Mouse (Mus musculus) kidney, postnatal 14 days (tissue): ENCODE results near the gene Greb1.

Experiments
- DNase-seq: peaks from one replicate; pipeline ENCODE4 v3.0.0; 2022; ENCODE audit warnings: mixed read lengths

Gene Greb1

DNA sequence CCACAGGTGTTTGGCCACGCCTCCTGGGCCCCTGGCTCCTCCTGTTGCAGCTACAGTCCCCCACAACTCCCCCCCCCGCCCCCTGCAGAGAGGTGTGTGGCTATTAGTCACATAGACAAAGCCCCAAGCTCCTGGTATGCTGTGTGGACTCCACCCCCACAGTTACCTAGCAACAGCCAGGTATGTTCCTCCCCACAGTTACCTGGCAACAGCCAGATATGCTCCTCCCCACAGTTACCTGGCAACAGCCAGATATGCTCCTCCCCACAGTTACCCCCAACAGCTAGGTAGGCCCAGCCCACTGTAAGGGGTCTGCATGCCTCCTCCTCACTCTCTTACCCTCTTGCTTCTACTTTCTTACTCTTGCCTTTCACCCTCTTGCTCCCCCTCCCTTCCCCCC lies 135.7 kb downstream of the Greb1 start:
- DNase-seq = no peak

- no peak for DNase-seq
Observed at GRCm38 (mm10) chr12:16662955-16663585, 137.6 kb downstream of the Greb1 start.

DNA sequence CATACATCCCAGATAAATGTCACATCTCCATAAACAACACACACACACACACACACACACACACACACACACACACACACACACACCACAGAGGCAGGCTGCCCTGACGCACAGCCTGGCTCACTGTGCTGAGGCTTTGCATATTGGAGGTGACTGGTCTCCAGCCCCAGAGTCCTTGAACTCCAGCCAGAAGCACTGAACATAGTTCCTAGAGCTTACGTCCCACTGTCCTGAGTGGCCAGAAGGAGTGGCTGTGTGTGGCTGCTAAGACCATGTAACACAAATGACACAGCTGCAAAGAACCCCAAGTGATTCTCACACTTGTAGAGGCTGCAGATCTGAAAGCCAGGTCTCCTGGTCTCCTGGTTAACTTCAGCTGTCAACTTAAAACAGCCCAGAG lies 138.8 kb downstream of the Greb1 start:
- no peak for DNase-seq

GRCm38 (mm10) chr12:16661459-16661858 lies 139.2 kb downstream of the Greb1 start:
- DNase-seq = no peak

GRCm38 (mm10) chr12:16656906-16657875 lies 143.5 kb downstream of the Greb1 start:
- DNase-seq = no peak

DNA sequence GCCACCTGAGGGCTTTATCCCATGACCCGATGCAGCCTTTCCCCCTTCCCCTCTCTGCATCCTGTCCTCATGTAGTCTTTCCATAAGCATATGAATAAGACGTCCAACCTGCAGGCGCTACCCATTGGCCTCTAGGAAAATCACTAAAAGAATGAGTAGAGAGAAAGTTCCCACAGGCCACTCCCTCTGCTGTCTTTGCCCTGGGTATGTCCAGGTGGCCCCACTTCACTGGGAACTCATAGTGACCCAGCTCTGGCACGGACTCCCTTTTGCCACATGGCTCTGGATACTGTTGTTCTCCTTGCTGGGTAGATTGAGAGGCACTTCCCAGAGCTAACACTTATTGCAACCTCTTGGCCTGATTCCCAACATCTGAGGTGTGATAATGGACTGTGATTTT lies 145.1 kb downstream of the Greb1 start:
- no peak for DNase-seq

GRCm38 (mm10) chr12:16653332-16654093 lies 147.2 kb downstream of the Greb1 start, which contains the start of gene Ntsr2:
TSS of gene Ntsr2 (plus strand) at chr12:16653382.
- DNase-seq = peak; percentile 85

DNA sequence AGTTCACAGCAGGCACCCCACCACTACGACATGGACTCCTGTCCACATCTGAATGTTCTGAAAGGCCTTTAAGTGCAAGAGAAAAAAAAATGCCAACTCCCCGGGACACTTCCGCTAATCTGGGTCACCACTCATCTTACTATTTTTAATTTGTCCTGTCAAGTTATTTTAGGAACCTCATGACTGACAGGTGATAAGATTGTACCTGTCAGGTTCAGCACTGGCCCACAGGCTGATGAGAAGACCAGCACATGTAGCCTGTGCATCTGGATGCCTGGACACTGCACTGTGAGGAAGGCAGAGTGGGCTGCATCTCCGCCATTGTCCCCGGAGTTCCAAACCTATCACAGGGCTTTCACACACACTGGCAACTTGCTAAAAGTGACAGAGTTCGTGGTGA lies 150.9 kb downstream of the Greb1 start:
- DNase-seq = no peak

- DNase-seq = no peak
Observed at GRCm38 (mm10) chr12:16648273-16648672, 152.4 kb downstream of the Greb1 start.

GRCm38 (mm10) chr12:16646780-16647409 lies 153.8 kb downstream of the Greb1 start:
- no peak for DNase-seq

- DNase-seq = no peak
Observed at GRCm38 (mm10) chr12:16644698-16645097, 156.0 kb downstream of the Greb1 start.

- no peak for DNase-seq
Observed at GRCm38 (mm10) chr12:16643508-16644345, 157.0 kb downstream of the Greb1 start.

GRCm38 (mm10) chr12:16642000-16642399 lies 158.7 kb downstream of the Greb1 start:
- no peak for DNase-seq

DNA sequence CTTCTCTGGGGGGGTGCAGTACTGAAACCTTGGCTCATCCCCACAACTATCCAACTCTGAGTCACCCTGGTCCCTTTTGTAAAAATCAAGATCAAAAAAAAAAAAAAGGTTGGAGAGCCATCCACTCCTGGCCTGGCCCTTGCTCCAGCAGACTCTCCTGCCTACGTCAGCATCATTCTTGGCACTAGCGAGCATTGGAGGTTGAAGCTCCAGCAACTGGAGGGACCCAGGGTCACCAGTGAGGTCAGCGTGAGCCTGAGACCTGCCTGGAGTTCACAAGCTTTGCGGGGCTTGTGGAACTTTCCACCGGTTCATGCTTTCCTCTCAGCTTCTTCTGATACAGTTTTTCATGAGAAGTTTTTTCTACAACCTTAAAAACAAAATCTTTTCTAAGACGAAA lies 160.6 kb downstream of the Greb1 start:
- no peak for DNase-seq

DNA sequence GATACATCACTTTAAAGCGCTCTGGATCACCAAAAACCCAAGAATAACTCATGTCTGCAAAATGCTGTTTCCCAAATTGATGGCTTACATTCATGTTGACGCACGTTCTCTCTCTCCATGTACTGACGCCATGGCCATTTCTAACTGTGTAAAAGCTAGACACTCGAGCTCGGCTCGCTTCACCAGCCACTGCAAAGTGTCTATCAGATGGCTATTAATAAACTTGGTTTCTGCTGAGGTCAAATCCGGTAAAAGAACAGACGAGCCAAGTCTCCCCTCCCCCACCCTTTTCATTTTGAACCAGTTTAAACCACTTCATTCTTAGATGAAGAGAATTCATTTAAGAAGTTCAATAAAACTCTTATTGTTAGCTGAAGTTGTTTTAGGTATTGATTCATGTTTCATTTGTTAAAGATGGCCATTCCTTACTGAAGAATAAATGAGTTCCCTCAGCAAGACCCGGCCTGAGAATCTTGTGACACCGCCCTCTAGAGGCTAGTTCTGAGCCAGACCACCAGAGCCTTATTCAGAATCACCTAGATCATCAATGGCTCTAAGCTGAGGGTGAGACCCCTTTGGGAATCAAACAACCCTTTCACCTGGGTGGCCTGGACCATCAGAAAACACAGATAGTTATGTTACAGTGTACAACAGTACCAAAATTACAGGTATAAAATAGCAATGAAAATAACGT lies 161.5 kb downstream of the Greb1 start:
- DNase-seq = no peak

DNA sequence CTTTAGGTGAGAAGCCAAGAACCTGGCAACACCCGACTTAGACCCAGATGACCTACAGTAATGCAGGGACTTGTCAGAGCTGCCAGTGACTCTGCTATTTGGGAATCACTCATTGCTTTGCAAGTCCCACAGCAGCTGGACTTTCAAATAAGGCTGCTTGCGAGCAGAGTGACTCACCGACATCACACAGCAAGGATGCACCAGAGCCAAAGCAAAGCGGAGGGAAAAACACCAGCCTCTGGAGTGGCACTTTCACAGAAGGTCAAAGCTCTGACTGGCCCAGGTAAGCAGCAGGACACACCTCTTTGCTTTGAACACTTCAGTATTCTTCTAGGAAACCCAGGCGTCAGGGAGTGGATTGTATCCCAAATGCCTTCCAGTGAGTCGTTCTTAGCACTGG lies 164.9 kb downstream of the Greb1 start:
- no peak for DNase-seq

GRCm38 (mm10) chr12:16634075-16634813 lies 166.4 kb downstream of the Greb1 start:
- DNase-seq = peak; percentile 64

- DNase-seq = no peak
Observed at GRCm38 (mm10) chr12:16633235-16633634, 167.5 kb downstream of the Greb1 start.

GRCm38 (mm10) chr12:16631423-16631822 lies 169.3 kb downstream of the Greb1 start:
- DNase-seq = no peak

DNA sequence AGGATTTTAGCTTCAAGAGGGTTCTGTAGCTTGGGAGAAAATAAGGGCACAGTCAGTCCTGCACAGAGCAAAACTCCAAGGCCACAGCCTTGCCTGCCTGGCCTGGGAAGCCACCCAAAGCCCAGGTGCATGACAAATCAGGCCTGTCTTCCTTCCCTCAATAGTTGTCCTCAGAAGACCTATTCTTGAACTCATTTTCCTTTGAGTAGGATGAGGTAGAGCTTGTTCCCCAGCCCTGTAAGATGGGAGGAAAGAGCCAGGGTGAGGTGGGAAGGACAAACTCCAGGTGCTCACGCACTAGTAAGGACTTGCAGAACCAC lies 169.9 kb downstream of the Greb1 start:
- DNase-seq = no peak
